9 mouse cellular contexts compared by ENCODE assay signal in genomic region chr19:27180351-27181122, GRCm38 (mm10). TPM values are rescaled to one million over a fixed set of nuclear protein-coding genes. Genes with fewer than 3 reads are reported as not detected.
DNase-seq lines count a peak whose midpoint lies in the region; ATAC-seq lines count a peak whose summit lies in the region.
"Had no signal": no experiment of that assay in that cellular context is flagged by ENCODE, and none has a peak within 500 bp of the region (broad histone marks: within the 10 kb centered on the region; RNA-seq: fewer than 3 reads in every experiment).

No protein-coding gene starts in this region.

- no peak overlapping the region for H3K27ac ChIP-seq in stomach, embryonic 14.5 days (ENCODE audit: low read length)
- H3K27ac ChIP-seq: midbrain, embryonic 12.5 days had no signal

- H3K36me3 ChIP-seq in stomach, embryonic 14.5 days (ENCODE audit: control insufficient read depth, insufficient read depth, low read length) = no peaks in the 10 kb centered on the region
- H3K36me3 ChIP-seq: midbrain, embryonic 12.5 days had no signal

- H3K4me3 ChIP-seq in stomach, embryonic 14.5 days (ENCODE audit: low read depth, low read length) = no peak overlapping the region
- H3K4me3 ChIP-seq: midbrain, embryonic 12.5 days had no signal

- no peak for ATAC-seq in frontal cortex, adult (ENCODE audit: low TSS enrichment)
- ATAC-seq in stomach, embryonic 14.5 days (ENCODE audit: insufficient number of reproducible peaks, insufficient read depth, low FRiP score, low read depth) = no peak
- no peak for ATAC-seq in monocyte, adult 5-6 weeks (replicated peaks; ENCODE audit: insufficient number of reproducible peaks, low FRiP score, low TSS enrichment, poor library complexity, severe bottlenecking)

- peak; percentile 11 to 21 for DNase-seq in frontal cortex, postnatal 10 days (ENCODE audit: low spot score in 2 of 2)
- DNase-seq in testis, postnatal 10 days (ENCODE audit: low spot score) = peak; percentile 47
- no peak for DNase-seq in testis, postnatal 14 days (ENCODE audit: low spot score)
- peak; percentile 98 for DNase-seq in large intestine, adult 2 months (ENCODE audit: low read depth, low spot score)
- no peak for DNase-seq in embryo, embryonic 9.5 days (ENCODE audit: extremely low spot score)

- H3K9ac ChIP-seq in stomach, embryonic 14.5 days (replicated peaks; ENCODE audit: low read depth, low read length) = no peak overlapping the region
- H3K9ac ChIP-seq: midbrain, embryonic 12.5 days had no signal

- no peaks in the 10 kb centered on the region for H3K9me3 ChIP-seq in stomach, embryonic 14.5 days (ENCODE audit: control insufficient read depth, low read depth, low read length)
- H3K9me3 ChIP-seq: midbrain, embryonic 12.5 days had no signal

- H3K27me3 ChIP-seq in stomach, embryonic 14.5 days (ENCODE audit: control insufficient read depth, insufficient read depth, low read length) = no peaks in the 10 kb centered on the region
- H3K27me3 ChIP-seq: midbrain, embryonic 12.5 days had no signal

- 12% methylated on average over 18 of the region's 18 CpGs for WGBS in large intestine, adult 2 months
- 37% methylated on average over 18 of the region's 18 CpGs for WGBS in stomach, embryonic 14.5 days

- H3K4me1 ChIP-seq in stomach, embryonic 14.5 days (ENCODE audit: control insufficient read depth, insufficient read depth, low read length) = no peaks in the 10 kb centered on the region
- H3K4me1 ChIP-seq: midbrain, embryonic 12.5 days had no signal

- H3K4me2 ChIP-seq in stomach, embryonic 14.5 days (replicated peaks; ENCODE audit: low read depth, low read length) = peak overlapping the region; percentile 21; the same call in 1 of the 2 replicates
- H3K4me2 ChIP-seq: midbrain, embryonic 12.5 days had no signal

RNA-seq across cellular contexts. Expression of gene Vldlr, which starts 35.7 kb away (rescaled TPM):
- 1.7 and 2.7 TPM in 2 replicates for polyA plus RNA-seq in large intestine, adult 2 months (2012; rRNA removed)
- polyA plus RNA-seq in stomach, embryonic 14.5 days (2014; fragmentation: Nextera tagmentation; extraction: Ambion mirVana) = 5.9 and 6.3 TPM in 2 replicates
- 0.10 to 2.3 TPM in 2 of 3 replicates, not detected in the other for total RNA-seq in monocyte, adult 5-6 weeks (2017)

Comparison
In these comparisons a context has a peak if more than half of its experiments do, and no peak if none do; other contexts are left out.
1. DNase-seq: peak in frontal cortex, postnatal 10 days (2 of 2), testis, postnatal 10 days (single experiment) and large intestine, adult 2 months (single experiment); none in testis, postnatal 14 days (single experiment) and embryo, embryonic 9.5 days (single experiment).